ENCODE assay signal across 8 mouse cellular contexts in genomic region chr13:107890866-107891821, GRCm38 (mm10).
A peak's percentile ranks its signal among the peaks of the same experiment; 100 is the strongest.
DNase-seq lines count a peak whose midpoint lies in the region; ATAC-seq and TF ChIP-seq lines count a peak whose summit lies in the region.

No protein-coding gene starts in this region.

- H3K27ac ChIP-seq in MEL (ENCODE audit: control insufficient read depth, low read depth, low read length), result peak overlapping the region; percentile 30; the same call in 1 of the 2 replicates
- H3K27ac ChIP-seq in cerebellum, adult 2 months (ENCODE audit: insufficient read depth, low read length), result peak overlapping the region; percentile 24
- peak overlapping the region; percentile 98 for H3K27ac ChIP-seq in hindbrain, embryonic 10.5 days

- DNase-seq in MEL (ENCODE audit: low read depth, low spot score), result peak; percentile 66
- peak; percentile 70 to 74 for DNase-seq in cerebellum, adult 2 months
- peak; percentile 83 for DNase-seq in hindbrain, embryonic 10.5 days (ENCODE audit: low spot score)
- DNase-seq in layer of hippocampus, postnatal 25 days (ENCODE audit: extremely low spot score in 1 of 2, low spot score in 1 of 2), result peak; percentile 38 to 42
- peak; percentile 86 for DNase-seq in lung, postnatal 10 days
- DNase-seq in ovary, postnatal 14 days (ENCODE audit: low spot score), result peak; percentile 56
- peak; percentile 75 for DNase-seq in thymus, postnatal 4 days

- H3K27me3 ChIP-seq in MEL (ENCODE audit: control insufficient read depth in 1 of 2, insufficient read depth in 2 of 2, low read length in 2 of 2), result peaks cover 1 to 8% of the 10 kb centered on the region in 2 experiments; a peak in 3 of 4 replicates
- no peaks in the 10 kb centered on the region; the same call in 1 of the 2 replicates for H3K27me3 ChIP-seq in cerebellum, adult 2 months (ENCODE audit: control insufficient read depth, insufficient read depth, low read length)
- H3K27me3 ChIP-seq in hindbrain, embryonic 10.5 days (ENCODE audit: insufficient read depth, poor library complexity, severe bottlenecking), result peaks cover 18% of the 10 kb centered on the region

- ATAC-seq in frontal cortex, adult (ENCODE audit: low TSS enrichment), result peak; percentile 36

- WGBS in cerebellum, adult 2 months, result under 1% methylated on average over 95 of the region's 95 CpGs
- WGBS in hindbrain, embryonic 10.5 days, result under 1% methylated on average over 94 of the region's 95 CpGs

- peaks cover 0 to 4% of the 10 kb centered on the region in 2 experiments; a peak in 1 of 4 replicates for H3K4me1 ChIP-seq in MEL (ENCODE audit: control insufficient read depth in 1 of 2, insufficient read depth in 2 of 2, low read length in 2 of 2)
- no peaks in the 10 kb centered on the region for H3K4me1 ChIP-seq in cerebellum, adult 2 months (ENCODE audit: control insufficient read depth, insufficient read depth, low read length)
- peaks cover 42% of the 10 kb centered on the region for H3K4me1 ChIP-seq in hindbrain, embryonic 10.5 days (replicated peaks)

- H3K9ac ChIP-seq in MEL (ENCODE audit: control insufficient read depth, low read depth, low read length, poor library complexity, severe bottlenecking), result peak overlapping the region; percentile 66

- peaks cover 0 to 9% of the 10 kb centered on the region in 2 experiments; a peak in 2 of 4 replicates for H3K36me3 ChIP-seq in MEL (ENCODE audit: control insufficient read depth in 1 of 2, insufficient read depth in 2 of 2, low read length in 2 of 2)
- H3K36me3 ChIP-seq in hindbrain, embryonic 10.5 days, result no peaks in the 10 kb centered on the region

- TF ChIP-seq CTCF in MEL (IDR thresholded peaks at IDR 0.05 in 2 of 3, conservative IDR thresholded peaks at IDR 0.05 in 1 of 3; ENCODE audit: control insufficient read depth in 1 of 3, insufficient read depth in 1 of 3, low read depth in 2 of 3, low read length in 3 of 3, poor library complexity in 1 of 3, severe bottlenecking in 1 of 3), result no peak
- TF ChIP-seq CTCF in cerebellum, adult 2 months (IDR thresholded peaks at IDR 0.05; ENCODE audit: borderline replicate concordance, insufficient read depth, low read depth, low read length), result no peak

- TF ChIP-seq POLR2A in MEL (IDR thresholded peaks at IDR 0.05; ENCODE audit: control insufficient read depth in 1 of 2, insufficient read depth in 1 of 2, low read depth in 1 of 2, low read length in 2 of 2, poor library complexity in 1 of 2), result no peak
- no peak for TF ChIP-seq POLR2A in cerebellum, adult 2 months (IDR thresholded peaks at IDR 0.05; ENCODE audit: borderline replicate concordance, insufficient read depth, low read length)

- no peak for TF ChIP-seq RAD21 in MEL (IDR thresholded peaks at IDR 0.05; ENCODE audit: low read depth, low read length)

- no peak for TF ChIP-seq EP300 in MEL (IDR thresholded peaks at IDR 0.05; ENCODE audit: low read depth in 1 of 2, low read length in 2 of 2)

- H3K9me3 ChIP-seq in MEL (replicated peaks; ENCODE audit: insufficient read depth, low read length), result no peaks in the 10 kb centered on the region
- no peaks in the 10 kb centered on the region for H3K9me3 ChIP-seq in hindbrain, embryonic 10.5 days

- H3K79me2 ChIP-seq in MEL (ENCODE audit: control insufficient read depth, insufficient read depth, low read length, poor library complexity), result peaks cover 11% of the 10 kb centered on the region

- H3K4me3 ChIP-seq in MEL (ENCODE audit: control insufficient read depth in 1 of 2, insufficient read depth in 1 of 2, low read depth in 2 of 2, low read length in 2 of 2), result peak overlapping the region; percentile 75 to 76
- peak overlapping the region; percentile 66 for H3K4me3 ChIP-seq in cerebellum, adult 2 months (replicated peaks; ENCODE audit: insufficient read depth, low read depth, low read length)
- H3K4me3 ChIP-seq in hindbrain, embryonic 10.5 days, result peak overlapping the region; percentile 99

TF ChIP-seq in MEL, 35 proteins besides CTCF, POLR2A, EP300 and RAD21:
- TF ChIP-seq GABPA (IDR thresholded peaks at IDR 0.05; ENCODE audit: low read depth, low read length), result no peak
- TF ChIP-seq BHLHE40 (IDR thresholded peaks at IDR 0.05; ENCODE audit: borderline replicate concordance, low read depth, low read length), result no peak
- TF ChIP-seq HCFC1 (IDR thresholded peaks at IDR 0.05; ENCODE audit: low read depth, low read length), result no peak
- TF ChIP-seq ELF1 (IDR thresholded peaks at IDR 0.05; ENCODE audit: low read depth, low read length), result no peak
- TF ChIP-seq USF1 (IDR thresholded peaks at IDR 0.05; ENCODE audit: low read depth, low read length), result no peak
- TF ChIP-seq ZC3H11A (IDR thresholded peaks at IDR 0.05; ENCODE audit: low read depth, low read length), result no peak
- no peak for TF ChIP-seq POLR2AphosphoS2 (IDR thresholded peaks at IDR 0.05; ENCODE audit: low read length)
- peak; percentile 79 for TF ChIP-seq MXI1 (IDR thresholded peaks at IDR 0.05; ENCODE audit: low read depth, low read length)
- TF ChIP-seq TCF12 (IDR thresholded peaks at IDR 0.05; ENCODE audit: low read depth, low read length), result no peak
- TF ChIP-seq MAFK (IDR thresholded peaks at IDR 0.05; ENCODE audit: borderline replicate concordance, low read depth, low read length), result no peak
- no peak for TF ChIP-seq CHD1 (IDR thresholded peaks at IDR 0.05; ENCODE audit: low read depth, low read length)
- no peak for TF ChIP-seq JUND (IDR thresholded peaks at IDR 0.05; ENCODE audit: low read depth, low read length)
- no peak for TF ChIP-seq RCOR1 (IDR thresholded peaks at IDR 0.05; ENCODE audit: low read depth, low read length)
- no peak for TF ChIP-seq POLR2AphosphoS5 (IDR thresholded peaks at IDR 0.05; ENCODE audit: borderline replicate concordance, low read depth, low read length)
- no peak for TF ChIP-seq MAZ (IDR thresholded peaks at IDR 0.05; ENCODE audit: low read depth, low read length)
- peak; percentile 12; the same call in 1 of the 2 replicates for TF ChIP-seq GATA1 (IDR thresholded peaks at IDR 0.05; ENCODE audit: low read depth, low read length)
- no peak for TF ChIP-seq USF2 (IDR thresholded peaks at IDR 0.05; ENCODE audit: borderline replicate concordance in 1 of 2, insufficient read depth in 1 of 2, low read depth in 1 of 2, low read length in 2 of 2)
- TF ChIP-seq UBTF (IDR thresholded peaks at IDR 0.05; ENCODE audit: borderline replicate concordance, insufficient read depth, low read depth, low read length), result peak; percentile 95; the same call in 1 of the 2 replicates
- TF ChIP-seq MYB (IDR thresholded peaks at IDR 0.05; ENCODE audit: low read depth, low read length), result no peak
- TF ChIP-seq KAT2A (conservative IDR thresholded peaks at IDR 0.05; ENCODE audit: low read depth, low read length), result no peak
- no peak for TF ChIP-seq NRF1 (IDR thresholded peaks at IDR 0.05; ENCODE audit: insufficient read depth, low read depth, low read length, poor library complexity, severe bottlenecking)
- TF ChIP-seq ZKSCAN1 (IDR thresholded peaks at IDR 0.05; ENCODE audit: low read depth, low read length), result no peak
- TF ChIP-seq CHD2 (IDR thresholded peaks at IDR 0.05; ENCODE audit: low read length), result no peak
- no peak for TF ChIP-seq SMC3 (IDR thresholded peaks at IDR 0.05; ENCODE audit: low read depth, low read length)
- TF ChIP-seq ZMIZ1 (IDR thresholded peaks at IDR 0.05; ENCODE audit: low read depth, low read length), result no peak
- TF ChIP-seq SIN3A (IDR thresholded peaks at IDR 0.05; ENCODE audit: low read length), result peak; percentile 78
- TF ChIP-seq ZNF384 (IDR thresholded peaks at IDR 0.05; ENCODE audit: low read depth, low read length), result no peak
- no peak for TF ChIP-seq NELFE (IDR thresholded peaks at IDR 0.05; ENCODE audit: low read depth, low read length)
- TF ChIP-seq MAX (IDR thresholded peaks at IDR 0.05; ENCODE audit: low read length), result no peak
- TF ChIP-seq MYC (IDR thresholded peaks at IDR 0.05; ENCODE audit: low read depth, low read length), result no peak
- TF ChIP-seq TAL1 (IDR thresholded peaks at IDR 0.05; ENCODE audit: low read length), result no peak
- peak; percentile 27; the same call in 1 of the 2 replicates for TF ChIP-seq ETS1 (IDR thresholded peaks at IDR 0.05; ENCODE audit: low read depth, low read length)
- TF ChIP-seq E2F4 (IDR thresholded peaks at IDR 0.05; ENCODE audit: borderline replicate concordance, low read depth, low read length), result no peak
- TF ChIP-seq MEF2A (IDR thresholded peaks at IDR 0.05; ENCODE audit: extremely low read depth, insufficient replicate concordance, low read depth, low read length, poor library complexity, severe bottlenecking), result no peak
- TF ChIP-seq TBP (IDR thresholded peaks at IDR 0.05; ENCODE audit: low read depth, low read length), result no peak

Comparison
In these comparisons a context has a peak if more than half of its experiments do, and no peak if none do; other contexts are left out.
1. Peak in every context shown above with its lines: DNase-seq, ATAC-seq, H3K4me3 ChIP-seq and H3K27ac ChIP-seq.
2. H3K27ac ChIP-seq: peak in every context shown above with its lines; median percentile 98 in hindbrain, embryonic 10.5 days; 30 in MEL; 24 in cerebellum, adult 2 months.